Mouse (Mus musculus) CD4-positive, CD25-positive, alpha-beta regulatory T cell, adult 4 months (primary cell): ENCODE results near the gene Gm38431. TPM values are rescaled to one million over a fixed set of nuclear protein-coding genes. Genes with fewer than 3 reads are reported as not detected.
"Not testable (repeated sequence)": the region's sequence is repeated elsewhere in the genome, so short reads cannot be mapped to it uniquely, and the experiment has no call there.

ENCODE experiments used
- ATAC-seq: one replicate; pipeline ENCODE4 v1.8.0; 2017
- polyA plus RNA-seq, 2 experiments: library from polyadenylated mRNA; unstranded; fragments of 100-300 nt; shearing (Covaris generic); gene quantifications; one replicate each; pipeline ENCODE4 v1.2.1; 2017

Gene Gm38431
- polyA plus RNA-seq, 2 experiments from 2014 or later, result 0.20 to 2.9 TPM

GRCm38 (mm10) chr9:21104814-21105213 lies 13.0 kb upstream of the Gm38431 start:
- no peak for ATAC-seq

- ATAC-seq, result no peak
Observed at GRCm38 (mm10) chr9:21102076-21102475, 10.3 kb upstream of the Gm38431 start.

- ATAC-seq, result peak; percentile 47
Observed at GRCm38 (mm10) chr9:21100447-21101161, 8.8 kb upstream of the Gm38431 start.

- no peak for ATAC-seq
Observed at GRCm38 (mm10) chr9:21097793-21098192, 6.0 kb upstream of the Gm38431 start.

GRCm38 (mm10) chr9:21095958-21096357 lies 4.2 kb upstream of the Gm38431 start:
- ATAC-seq, result no peak

- ATAC-seq, result no peak
Observed at GRCm38 (mm10) chr9:21093423-21093822, 1.6 kb upstream of the Gm38431 start.

- no peak for ATAC-seq
Observed at GRCm38 (mm10) chr9:21090972-21091706, 658 bp downstream of the Gm38431 start.

GRCm38 (mm10) chr9:21090537-21090936 lies 1.3 kb downstream of the Gm38431 start:
- ATAC-seq, result no peak

- ATAC-seq, result no peak
Observed at GRCm38 (mm10) chr9:21083324-21083723, 8.5 kb downstream of the Gm38431 start.

GRCm38 (mm10) chr9:21081127-21081526 lies 10.7 kb downstream of the Gm38431 start:
- no peak for ATAC-seq

GRCm38 (mm10) chr9:21075625-21076024 lies 16.2 kb downstream of the Gm38431 start:
- no peak for ATAC-seq

GRCm38 (mm10) chr9:21074173-21074572 lies 17.6 kb downstream of the Gm38431 start:
- ATAC-seq, result no peak

GRCm38 (mm10) chr9:21073044-21073840 lies 18.6 kb downstream of the Gm38431 start, which contains the start of the genes Gm49373 and Fdx1l:
Gene Gm49373, minus strand, starts transcription at chr9:21073096.
Gene Fdx1l, minus strand, starts transcription at chr9:21073614.
- peak; percentile 98 for ATAC-seq

GRCm38 (mm10) chr9:21072641-21073040 lies 19.2 kb downstream of the Gm38431 start:
- no peak for ATAC-seq

GRCm38 (mm10) chr9:21067006-21067684 lies 24.7 kb downstream of the Gm38431 start, which contains the start of gene Zglp1:
Gene Zglp1, minus strand, starts transcription at chr9:21067093.
- ATAC-seq, result no peak

GRCm38 (mm10) chr9:21062928-21063327 lies 28.9 kb downstream of the Gm38431 start:
- no peak for ATAC-seq

- no peak for ATAC-seq
Observed at GRCm38 (mm10) chr9:21051578-21051977, 40.2 kb downstream of the Gm38431 start.

- no peak for ATAC-seq
Observed at GRCm38 (mm10) chr9:21045235-21045634, 46.6 kb downstream of the Gm38431 start.

GRCm38 (mm10) chr9:21044785-21045184 lies 47.0 kb downstream of the Gm38431 start:
- ATAC-seq, result not testable (repeated sequence)

GRCm38 (mm10) chr9:21043563-21043962 lies 48.2 kb downstream of the Gm38431 start:
- no peak for ATAC-seq

GRCm38 (mm10) chr9:21041308-21041707 lies 50.5 kb downstream of the Gm38431 start:
- no peak for ATAC-seq

GRCm38 (mm10) chr9:21039779-21040178 lies 52.0 kb downstream of the Gm38431 start:
- no peak for ATAC-seq
